Mouse (Mus musculus): ENCODE data around the gene Dock2.

DNA sequence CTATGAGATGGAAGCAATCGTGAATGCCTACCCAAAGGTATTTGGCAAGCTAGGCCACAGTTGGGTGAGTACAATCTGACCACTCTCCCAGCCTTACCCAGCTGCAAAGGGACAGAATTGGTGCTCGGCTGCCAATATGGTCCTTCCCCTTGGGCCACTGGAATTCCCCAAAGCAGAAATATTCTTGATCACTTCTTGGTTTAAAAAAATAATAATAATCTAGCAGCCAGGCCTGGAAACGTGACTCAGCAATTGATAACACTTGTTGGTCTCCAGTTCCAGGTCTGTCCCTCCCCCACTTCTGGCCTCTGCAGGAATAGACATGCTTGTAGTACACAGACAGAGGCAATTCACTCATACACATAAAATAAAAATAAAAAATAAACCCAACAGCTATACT lies 56.2 kb downstream of the Dock2 start:
- TF ChIP-seq EP300 (IDR thresholded peaks at IDR 0.05; ENCODE audit: low read depth) (no peak), CTCF (IDR thresholded peaks at IDR 0.05; ENCODE audit: low read depth) (no peak)
